Mouse (Mus musculus) gastrocnemius, postnatal 4 days (tissue): ENCODE measurements around the gene Sult6b1. TPM values are rescaled to one million over a fixed set of nuclear protein-coding genes. Genes with fewer than 3 reads are reported as not detected.

ENCODE experiments used
- DNase-seq, 2 experiments: peaks; one replicate each; pipeline ENCODE4 v3.0.0; 2021 to 2022; ENCODE audit warnings: low spot score in 2 of 2, mixed read lengths in 2 of 2
- long read RNA-seq, 2 experiments: library from polyadenylated mRNA; stranded (forward); transcript quantifications; one replicate each; pipeline ENCODE4 v2.0.0; 2021
- total RNA-seq, 2 experiments: library from RNA; stranded (reverse); gene quantifications; 2 replicates each; pipeline ENCODE4 v1.2.3; 2021

Gene Sult6b1
- not detected for total RNA-seq
- long read RNA-seq, experiment 1, partial matches to known transcripts, result 0 of 1 reads
- long read RNA-seq, experiment 1, other reads (novel, unspliced or antisense), result 1 of 1 reads
- long read RNA-seq, experiment 2, result 0 reads

DNA sequence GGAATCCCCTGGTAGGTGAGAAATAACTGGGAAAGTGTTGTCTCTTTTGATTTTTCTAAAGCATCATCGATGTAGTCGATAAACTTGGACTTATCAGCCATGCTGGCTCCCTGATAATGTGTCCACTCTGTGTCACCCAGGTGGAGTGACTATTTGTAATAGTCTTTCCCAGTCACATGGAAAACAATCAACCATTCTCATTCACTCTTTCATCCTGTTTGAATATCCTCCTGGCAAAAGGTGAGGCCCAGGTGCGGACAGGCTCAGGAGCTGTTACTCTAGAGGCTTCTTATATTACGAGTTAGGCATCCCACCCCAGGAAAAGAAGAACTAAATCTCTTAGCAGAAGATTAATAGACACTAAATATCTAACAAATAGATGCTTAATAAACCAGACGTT lies at the start of gene Sult6b1:
Gene Sult6b1, minus strand, starts transcription at position 101 of the 400 bp plus-strand sequence.
- DNase-seq, result no peak

GRCm38 (mm10) chr17:78953240-78953639 lies 46.4 kb upstream of the Sult6b1 start:
- no peak for DNase-seq

DNA sequence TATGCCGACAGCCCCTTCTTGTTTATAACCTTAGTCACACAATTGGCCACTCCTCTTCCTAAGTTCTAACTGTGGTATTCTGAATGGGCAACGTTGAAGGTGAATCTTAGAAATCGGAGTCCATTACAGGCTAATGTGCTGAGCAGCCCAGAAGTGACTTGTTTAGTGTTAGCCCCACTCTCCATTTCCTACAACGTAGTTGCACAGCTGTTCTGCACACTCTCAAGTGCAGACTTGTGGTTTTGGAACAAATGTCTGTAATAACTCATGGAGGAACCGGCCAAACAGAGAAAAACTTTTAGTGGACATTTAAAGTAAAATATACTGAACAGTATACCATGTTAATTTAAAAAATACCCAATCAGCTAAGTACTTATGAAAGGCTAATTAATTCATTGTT lies 45.3 kb upstream of the Sult6b1 start:
- no peak for DNase-seq

DNA sequence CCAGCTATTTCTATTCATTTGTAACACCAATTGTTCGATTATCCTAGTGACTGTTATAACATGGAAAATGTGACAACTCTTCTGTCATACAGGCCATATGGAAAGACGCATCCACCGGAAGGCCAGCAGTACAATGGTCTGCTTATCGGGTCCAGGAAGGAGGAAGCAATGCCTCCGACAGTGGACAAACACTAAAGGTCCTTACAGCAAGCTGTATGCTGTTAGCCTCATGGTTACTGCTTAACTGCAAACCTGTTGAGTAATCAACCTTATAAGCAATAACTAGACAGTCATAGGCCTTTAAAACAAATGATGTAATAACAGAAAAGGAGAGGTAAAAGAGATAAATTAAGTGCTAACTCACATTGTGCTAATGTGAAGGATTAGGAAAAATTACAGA lies 44.4 kb upstream of the Sult6b1 start:
- DNase-seq, result no peak

- no peak for DNase-seq
These were observed 35.8 kb upstream of the Sult6b1 start for GRCm38 (mm10) chr17:78942579-78942978.

DNA sequence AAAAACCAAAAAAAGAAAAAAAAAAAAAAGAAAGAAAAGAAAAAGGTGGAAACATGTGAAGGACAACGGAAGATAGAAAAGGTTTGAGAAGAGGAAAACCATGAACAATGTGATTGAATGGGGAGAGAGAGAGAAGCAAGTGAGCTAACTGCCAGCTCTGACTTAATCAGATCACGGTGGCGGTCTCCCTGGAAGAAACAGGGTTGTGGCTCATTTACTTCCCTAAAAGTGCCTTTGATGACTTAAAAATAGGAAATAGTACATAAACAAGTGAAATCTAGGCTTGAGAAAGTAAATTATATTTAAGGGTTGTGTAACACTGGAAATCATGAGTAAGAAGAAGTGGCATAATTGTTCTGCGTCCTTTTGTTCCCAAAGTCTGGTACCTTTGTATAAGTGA lies 32.1 kb upstream of the Sult6b1 start:
- DNase-seq, result no peak

- no peak for DNase-seq
These were observed 30.5 kb upstream of the Sult6b1 start for GRCm38 (mm10) chr17:78937229-78937853.

DNA sequence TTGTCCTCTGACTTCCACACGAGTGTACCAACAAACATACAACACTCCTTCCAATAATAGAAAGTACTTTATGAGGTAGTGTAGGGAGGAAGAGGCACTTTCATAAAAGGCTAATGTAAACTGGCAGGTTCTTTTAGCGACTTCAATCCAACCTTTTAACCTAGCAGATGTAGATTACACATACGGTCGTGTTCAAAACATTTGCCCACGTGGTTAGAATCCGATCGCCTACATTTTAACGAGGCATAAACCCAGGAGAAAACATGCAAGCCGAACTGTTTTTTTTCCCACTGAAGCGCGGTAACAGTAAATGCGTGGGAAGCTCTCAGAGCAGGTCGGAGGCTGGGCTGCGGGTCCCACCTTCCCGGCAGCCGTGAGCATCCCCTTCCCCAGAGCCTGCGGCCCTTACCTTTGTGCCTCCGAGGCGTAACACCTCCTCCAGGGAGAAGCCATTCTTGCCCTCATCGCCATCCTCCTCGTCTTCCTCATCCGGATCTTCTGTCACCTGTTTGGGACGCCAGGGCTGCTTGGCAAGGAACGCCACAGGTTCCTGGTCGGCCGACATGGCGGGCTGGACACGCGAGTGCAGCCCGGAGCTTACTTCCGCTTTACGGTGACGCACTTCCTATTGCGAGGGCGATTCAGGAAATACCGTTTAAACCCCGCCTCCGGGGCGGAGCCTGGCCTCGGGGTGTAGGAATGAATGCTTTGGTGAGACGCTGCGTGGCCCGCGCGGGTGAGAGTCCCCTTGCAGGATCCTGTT lies 29.9 kb upstream of the Sult6b1 start, which contains the start of the genes Cebpz and Ndufaf7:
Gene Cebpz, minus strand, starts transcription at position 601 of the 763 bp plus-strand sequence.
Gene Ndufaf7, plus strand, starts transcription at position 671 of the 763 bp plus-strand sequence.
- peak; percentile 95 to 97 for DNase-seq

- DNase-seq, result no peak
These were observed 29.1 kb upstream of the Sult6b1 start for GRCm38 (mm10) chr17:78935857-78936256.

- DNase-seq, result no peak
These were observed 10.9 kb upstream of the Sult6b1 start for GRCm38 (mm10) chr17:78917696-78918095.

DNA sequence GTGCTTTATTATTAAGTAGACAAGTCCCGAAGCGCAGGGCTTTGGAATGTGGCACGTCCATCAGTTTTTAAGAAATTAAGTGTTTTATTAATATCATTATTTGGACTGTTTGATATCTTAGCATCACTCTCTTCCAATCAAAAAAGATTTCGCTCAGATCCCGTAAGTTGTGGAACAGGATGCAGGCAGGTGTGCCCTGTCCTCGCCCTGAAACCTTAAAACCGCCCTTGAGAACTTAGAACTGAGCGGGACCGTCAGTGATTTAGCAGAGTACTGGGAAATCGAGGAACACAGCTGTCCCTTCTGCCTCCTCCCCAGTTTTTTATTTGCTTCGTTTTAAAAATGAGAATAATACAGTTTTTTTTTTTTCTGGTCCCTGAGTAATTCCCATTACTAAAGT lies 10.1 kb upstream of the Sult6b1 start:
- no peak for DNase-seq

GRCm38 (mm10) chr17:78916369-78916813 lies 9.6 kb upstream of the Sult6b1 start, which contains the start of gene Cebpzos:
TSS of gene Cebpzos (plus strand) at chr17:78916500.
- DNase-seq, result peak; percentile 59 to 74

GRCm38 (mm10) chr17:78915772-78916171 lies 9.0 kb upstream of the Sult6b1 start:
- DNase-seq, result no peak

DNA sequence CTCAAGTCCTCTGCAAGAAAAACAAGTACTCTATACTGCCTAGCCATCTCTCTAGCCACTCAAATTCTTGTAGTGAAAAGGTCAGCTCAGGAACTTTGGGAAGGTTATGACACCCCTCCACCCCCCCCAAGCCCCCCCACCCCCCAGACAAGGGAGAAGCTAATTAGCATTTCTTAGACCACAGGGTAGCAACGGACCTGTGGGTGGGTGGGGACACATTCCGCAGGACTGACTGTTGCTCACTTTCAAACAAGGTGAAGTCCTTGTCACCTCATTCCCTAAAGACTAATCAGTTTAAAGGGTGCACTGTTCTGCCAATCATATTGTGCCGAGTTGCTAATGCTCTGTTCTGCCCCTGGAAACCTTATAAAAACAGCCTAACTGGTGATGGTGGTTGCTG lies 7.1 kb upstream of the Sult6b1 start:
- no peak for DNase-seq

DNA sequence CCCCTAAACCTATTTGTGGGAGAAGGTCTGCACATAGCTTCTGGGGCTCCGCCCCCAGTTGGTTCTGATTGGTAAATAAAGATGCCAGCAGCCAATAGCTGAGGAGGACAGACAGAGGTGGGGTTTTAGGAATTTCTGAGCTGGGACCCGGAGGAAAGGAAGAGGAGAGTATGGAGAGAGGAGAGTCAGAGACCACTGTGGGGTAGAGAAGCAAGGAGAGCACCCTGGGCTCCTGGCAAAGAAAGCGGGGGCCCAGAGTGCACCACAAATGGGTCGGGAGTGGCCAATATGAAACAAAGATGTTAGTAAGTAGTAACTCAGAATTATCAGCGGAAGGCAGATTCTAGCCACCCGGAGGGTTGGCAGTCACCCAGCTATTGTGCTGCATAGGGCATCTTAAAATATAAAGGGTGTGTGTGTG lies 6.1 kb upstream of the Sult6b1 start:
- no peak for DNase-seq

- DNase-seq, result no peak
These were observed 2.6 kb upstream of the Sult6b1 start for GRCm38 (mm10) chr17:78909374-78909773.

DNA sequence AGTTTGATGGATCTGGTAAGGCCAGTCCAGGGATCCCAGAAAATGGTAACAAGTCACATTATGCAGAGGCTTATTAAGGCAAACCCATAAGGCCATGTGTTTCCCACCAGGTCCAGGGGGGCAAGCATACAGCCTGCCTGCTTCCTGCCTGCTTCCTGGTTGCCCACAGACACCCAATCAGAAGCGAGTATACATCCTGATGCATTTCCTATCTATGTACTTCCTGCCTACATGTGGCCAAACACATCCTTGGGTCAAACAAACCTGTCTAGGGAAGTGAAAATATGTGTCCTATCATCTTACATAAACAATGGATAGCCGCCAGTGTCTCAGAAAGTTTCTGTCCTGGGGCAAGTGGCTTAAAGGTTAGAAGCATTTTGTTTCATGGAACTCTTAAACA lies 3.6 kb downstream of the Sult6b1 start:
- no peak for DNase-seq

DNA sequence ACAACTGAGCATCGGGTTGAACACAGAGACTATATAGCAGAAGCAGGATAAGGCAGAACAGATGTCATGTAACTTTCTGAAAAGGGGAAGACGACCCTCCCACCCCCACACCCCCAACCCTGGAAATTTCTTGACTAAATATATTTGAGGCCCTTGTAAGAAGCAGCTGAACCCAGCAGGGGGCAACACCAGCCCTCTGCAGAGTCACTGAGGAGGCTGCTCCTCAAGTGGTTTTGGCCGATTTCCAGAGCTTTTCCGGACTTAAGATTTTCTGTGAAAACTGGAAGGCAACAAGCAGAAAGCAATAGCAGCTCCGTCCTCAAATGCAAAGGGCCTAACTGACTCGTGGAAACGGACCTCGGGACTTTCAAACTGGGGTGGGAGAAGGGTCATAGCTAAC lies 11.4 kb downstream of the Sult6b1 start:
- peak in 1 of 2 experiments; percentile 59 for DNase-seq

- DNase-seq, result no peak
These were observed 11.8 kb downstream of the Sult6b1 start for GRCm38 (mm10) chr17:78894991-78895390.

GRCm38 (mm10) chr17:78891020-78891419 lies 15.8 kb downstream of the Sult6b1 start:
- no peak for DNase-seq

GRCm38 (mm10) chr17:78889184-78889583 lies 17.6 kb downstream of the Sult6b1 start:
- DNase-seq, result no peak

- no peak for DNase-seq
These were observed 18.2 kb downstream of the Sult6b1 start for GRCm38 (mm10) chr17:78888554-78888953.
